Mouse (Mus musculus): ENCODE measurements around the gene Pde4b.

Gene Pde4b

DNA sequence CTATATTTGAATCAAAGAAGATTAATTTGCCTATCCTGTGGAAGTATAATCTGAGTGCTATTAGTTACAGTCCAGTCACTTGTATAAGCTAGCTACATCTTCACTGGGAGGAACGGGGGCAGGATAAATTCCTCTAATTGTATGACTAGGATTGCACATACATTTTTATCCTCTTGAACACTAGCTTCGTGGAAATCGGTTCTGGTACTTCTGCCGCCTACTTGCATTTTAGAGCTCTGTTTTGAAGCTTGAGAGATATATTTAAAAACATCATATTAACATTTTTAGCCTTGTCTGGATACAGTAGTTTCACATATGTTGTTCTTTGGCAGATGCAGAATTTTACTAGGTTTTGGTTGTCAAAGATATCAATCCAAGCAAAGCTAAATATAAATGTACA is 310.0 kb downstream of the Pde4b start:
- no peak for DNase-seq (ENCODE audit: low spot score in 2 of 2)

DNA sequence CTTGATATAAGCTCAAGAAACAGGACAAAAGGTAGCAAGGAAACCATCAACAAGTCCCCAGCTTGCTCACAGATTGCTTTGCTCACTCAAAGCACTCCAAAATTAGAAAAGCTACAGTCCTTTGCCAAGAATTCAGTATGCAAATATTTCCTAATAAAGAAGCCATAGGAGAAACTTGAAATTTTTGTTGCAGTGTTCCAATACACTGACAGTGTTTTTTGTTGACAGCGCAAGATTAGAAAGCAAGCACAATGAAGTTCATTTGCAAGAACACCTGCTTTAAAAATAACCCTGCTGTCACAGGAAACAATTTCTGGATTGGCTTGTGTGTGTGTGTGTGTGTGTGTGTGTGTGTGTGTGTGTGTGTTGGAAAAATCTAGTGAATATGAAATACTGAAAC is 311.2 kb downstream of the Pde4b start:
- DNase-seq (ENCODE audit: low spot score in 2 of 2) = no peak

DNA sequence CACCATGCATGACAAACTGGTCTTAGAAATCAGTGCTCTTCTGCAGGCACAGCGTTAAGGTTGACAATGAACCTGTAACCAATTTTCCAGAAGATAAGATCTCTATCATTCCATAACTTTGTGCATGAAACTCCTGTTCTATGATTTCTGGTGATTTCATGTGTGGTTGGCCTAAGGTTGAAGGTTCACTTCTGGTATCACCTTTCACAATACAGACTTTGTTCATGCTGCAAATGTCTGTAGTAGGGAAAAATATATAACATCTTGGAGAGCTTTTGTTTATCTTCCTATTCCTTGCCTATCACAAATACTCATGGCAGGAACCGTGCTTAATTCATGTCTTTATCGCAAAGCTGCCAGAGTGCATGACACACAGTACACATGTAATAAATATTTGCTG is 319.5 kb downstream of the Pde4b start:
- DNase-seq (ENCODE audit: low spot score in 2 of 2) = no peak

DNA sequence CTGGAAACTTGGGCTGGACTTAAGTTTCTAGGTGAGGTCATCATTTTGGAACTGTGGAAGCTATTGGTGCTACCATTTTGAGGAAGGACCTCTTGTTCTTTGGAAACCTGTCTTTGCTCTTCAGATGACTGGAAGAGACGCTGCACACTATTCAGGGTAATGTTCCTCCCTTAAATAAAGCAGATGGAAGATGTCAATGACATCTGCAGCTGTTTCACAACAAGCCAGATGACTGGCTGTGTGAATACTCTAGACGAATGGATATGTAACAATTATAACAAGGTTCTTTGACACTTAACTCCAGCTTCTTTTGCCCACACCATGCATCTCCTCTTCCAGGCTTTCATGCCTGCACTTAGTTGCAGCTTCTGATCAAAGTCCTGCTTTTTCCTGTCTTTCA is 320.8 kb downstream of the Pde4b start:
- no peak for DNase-seq (ENCODE audit: low spot score in 2 of 2)

DNA sequence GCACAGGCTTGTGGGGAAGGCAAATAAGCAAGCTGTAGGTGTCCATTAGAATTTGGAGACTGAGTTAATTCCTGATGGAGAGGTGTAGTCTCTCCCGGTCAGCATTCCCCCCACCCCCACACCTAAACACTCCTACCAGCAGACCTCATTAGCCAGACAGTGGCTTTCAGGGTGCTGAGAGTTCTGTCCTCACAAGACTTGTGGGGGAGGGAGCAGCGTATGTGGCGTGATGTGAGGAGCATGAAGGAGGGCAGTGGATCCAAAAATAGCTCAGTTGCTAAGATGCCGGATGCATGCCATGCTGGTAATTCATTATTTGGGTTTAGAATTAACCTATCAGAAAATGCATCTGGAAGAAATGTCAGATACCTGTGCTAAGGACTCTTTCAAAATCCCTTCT is 321.6 kb downstream of the Pde4b start:
- DNase-seq (ENCODE audit: low spot score in 2 of 2) = no peak

DNA sequence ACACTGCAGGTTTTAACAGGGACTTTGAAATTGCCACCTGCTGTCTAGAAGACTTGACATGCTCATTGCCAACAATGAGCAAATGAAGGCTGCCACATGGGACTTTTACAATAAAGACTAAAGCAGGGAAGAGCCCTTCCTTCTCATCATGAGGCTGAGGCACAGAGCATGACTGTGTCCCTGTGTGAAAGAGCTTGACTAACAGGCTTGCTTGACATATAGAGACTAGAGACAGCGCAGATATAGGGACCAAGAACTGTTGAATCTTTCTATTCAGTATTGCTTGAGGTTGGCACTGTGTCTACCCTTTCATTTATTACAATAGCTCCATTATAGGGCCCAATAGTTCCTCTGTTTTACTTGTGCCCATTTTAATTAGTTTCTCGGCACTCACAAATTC is 325.8 kb downstream of the Pde4b start:
- DNase-seq (ENCODE audit: low spot score in 2 of 2) = no peak

DNA sequence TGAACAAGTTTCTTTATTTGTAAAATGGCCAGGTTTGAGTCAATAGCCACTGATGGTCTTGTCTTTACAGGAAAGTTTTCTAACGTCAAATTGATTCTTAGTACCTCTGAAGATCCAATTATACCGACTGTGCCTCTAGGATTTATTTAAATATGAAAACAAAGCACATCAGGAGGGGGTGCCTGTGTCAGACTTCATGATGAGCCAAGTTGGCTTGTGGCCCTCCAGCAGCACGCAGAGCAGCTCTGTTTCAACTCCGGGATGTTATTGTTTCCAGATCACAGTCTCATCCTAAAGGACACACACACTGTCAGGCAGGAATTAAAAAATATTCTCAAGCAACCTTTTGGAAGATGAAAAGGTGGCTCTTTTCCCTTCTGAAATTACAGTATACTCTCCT is 326.5 kb downstream of the Pde4b start:
- no peak for DNase-seq (ENCODE audit: low spot score in 2 of 2)

DNA sequence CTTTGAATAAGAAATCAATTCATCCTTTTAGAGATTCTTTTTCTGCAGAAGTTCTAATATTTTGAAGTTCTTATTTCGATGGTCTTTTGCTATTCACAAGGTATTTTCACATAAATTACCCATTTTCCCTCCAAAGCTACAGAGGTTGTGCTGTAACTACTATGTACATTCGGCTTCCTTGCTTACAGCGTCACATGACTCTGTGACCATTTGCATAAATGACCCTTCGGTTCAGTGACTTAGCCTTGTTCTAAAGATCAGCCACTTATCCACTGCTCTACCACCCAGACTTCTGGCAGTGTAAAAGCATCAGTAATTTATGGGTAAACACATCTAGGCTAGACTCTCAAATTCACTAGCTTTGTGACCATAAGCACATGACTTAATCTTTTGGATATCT is 327.3 kb downstream of the Pde4b start:
- no peak for DNase-seq (ENCODE audit: low spot score in 2 of 2)

DNA sequence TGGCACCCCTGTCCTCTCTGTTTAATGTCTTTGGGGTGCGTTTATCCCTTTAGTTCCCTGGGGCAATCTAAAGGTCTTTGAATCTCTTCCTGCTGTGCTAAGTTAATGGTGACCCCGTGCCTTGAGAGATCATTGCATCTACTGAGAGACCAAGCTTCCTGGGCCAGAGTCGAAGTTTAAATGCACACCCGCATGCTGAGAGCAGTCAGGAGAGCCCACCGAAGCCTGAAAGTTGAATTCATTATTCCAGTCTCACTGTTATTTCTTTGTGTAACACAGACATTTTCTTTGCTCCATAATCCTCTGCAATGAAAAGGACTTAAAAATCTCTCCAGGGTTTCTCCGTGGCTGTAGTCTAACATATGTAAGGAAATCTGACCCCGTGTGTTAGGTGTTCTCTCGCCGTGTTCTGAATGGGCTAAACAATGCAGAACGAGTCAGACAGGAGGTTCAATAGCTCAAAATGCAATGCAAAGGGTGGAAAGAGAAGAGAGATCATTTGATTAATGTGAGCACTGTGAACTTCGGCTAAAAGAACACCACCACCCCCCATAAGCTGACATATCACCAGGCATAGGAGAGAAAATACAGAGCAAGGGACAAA is 333.6 kb downstream of the Pde4b start:
- DNase-seq (ENCODE audit: low spot score in 2 of 2) = no peak

DNA sequence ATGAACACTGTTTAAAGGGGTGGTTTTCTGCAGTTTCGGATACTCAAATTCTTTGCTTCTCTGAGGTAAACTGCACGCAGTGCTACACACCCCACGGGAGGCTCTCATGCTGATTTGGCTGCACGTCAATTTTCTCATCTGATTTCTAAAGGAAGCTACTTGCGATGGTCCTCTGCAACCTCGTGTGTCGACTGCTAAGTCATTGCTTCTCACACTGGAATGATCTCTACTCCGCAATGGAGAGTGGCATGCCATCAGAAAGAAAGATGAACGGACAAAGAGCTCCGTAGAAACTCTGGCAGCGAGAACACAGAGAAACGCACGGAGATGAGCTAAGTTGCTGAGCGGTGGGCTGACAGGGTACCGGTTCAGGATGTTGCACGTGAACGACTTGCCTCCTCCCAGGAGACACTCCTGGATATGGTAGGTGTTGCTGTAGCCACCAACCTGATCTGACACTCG is 334.1 kb downstream of the Pde4b start:
- DNase-seq (ENCODE audit: low spot score in 2 of 2) = no peak

DNA sequence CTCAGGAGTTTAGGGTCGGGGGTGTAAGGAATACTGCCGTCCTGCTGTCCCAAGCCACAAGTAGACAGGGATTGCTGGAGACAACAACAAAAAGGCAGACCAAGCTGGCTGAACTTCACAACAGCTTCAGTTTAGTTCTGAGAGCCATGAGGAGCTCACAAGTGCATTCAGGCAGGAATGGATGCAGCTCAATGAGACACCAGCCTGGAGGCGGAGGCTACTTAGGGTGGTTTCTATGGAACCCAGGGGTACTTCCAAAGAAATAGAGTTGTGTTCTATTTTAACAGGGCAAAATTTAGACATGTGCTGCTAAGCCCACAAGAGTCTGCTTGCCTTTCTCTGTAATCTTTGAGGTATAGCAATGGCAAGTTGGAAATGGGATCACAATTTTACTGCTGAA is 336.8 kb downstream of the Pde4b start:
- no peak for DNase-seq (ENCODE audit: low spot score in 2 of 2)

DNA sequence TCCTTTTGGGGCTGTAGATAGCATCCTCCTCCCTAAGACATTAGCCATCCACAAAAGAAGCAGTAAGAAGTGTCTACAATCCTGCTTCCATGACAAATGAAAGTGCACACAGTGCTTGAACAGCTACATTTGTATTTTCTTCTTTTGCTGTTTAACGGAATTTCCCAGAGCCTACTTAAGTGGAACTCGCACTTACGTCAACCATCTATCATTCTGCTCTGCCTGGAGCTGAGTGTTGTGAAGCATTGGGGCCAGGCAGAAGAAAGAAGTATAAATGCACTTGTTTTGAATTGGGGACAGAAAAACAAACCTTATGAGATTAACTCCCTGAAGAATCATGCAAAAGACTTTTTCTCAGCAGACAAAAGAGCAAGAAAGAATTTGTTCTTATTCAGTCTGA is 338.1 kb downstream of the Pde4b start:
- no peak for DNase-seq (ENCODE audit: low spot score in 2 of 2)

DNA sequence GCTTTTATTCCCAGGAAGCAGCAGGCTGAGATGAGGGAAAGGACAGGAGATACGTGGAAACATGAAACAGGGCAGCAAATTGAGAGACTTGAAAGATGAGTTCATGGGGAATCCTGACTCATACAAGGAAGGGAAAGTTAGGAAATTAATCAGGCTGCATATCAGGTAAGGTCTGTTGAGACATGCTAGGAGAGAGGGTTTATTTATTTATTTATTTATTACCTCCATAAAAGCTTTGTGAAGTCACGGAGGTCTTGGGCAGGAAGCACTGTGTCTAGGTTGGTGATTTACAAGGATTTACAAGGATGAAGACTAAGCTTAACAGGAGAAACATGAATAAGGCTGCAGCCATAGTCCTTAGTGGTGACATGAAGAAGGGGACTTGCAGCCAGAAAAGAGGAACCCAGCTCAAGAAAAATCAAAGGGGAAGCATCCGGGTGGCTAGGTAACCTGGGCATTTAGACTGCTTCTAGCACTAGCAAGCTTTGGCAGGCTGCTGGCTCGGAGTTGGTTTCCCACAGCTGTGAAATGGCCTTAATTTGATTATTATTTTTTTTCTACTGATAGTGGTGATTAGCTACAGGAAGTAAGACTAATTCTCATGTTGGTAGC is 342.5 kb downstream of the Pde4b start:
- DNase-seq (ENCODE audit: low spot score in 2 of 2) = no peak

DNA sequence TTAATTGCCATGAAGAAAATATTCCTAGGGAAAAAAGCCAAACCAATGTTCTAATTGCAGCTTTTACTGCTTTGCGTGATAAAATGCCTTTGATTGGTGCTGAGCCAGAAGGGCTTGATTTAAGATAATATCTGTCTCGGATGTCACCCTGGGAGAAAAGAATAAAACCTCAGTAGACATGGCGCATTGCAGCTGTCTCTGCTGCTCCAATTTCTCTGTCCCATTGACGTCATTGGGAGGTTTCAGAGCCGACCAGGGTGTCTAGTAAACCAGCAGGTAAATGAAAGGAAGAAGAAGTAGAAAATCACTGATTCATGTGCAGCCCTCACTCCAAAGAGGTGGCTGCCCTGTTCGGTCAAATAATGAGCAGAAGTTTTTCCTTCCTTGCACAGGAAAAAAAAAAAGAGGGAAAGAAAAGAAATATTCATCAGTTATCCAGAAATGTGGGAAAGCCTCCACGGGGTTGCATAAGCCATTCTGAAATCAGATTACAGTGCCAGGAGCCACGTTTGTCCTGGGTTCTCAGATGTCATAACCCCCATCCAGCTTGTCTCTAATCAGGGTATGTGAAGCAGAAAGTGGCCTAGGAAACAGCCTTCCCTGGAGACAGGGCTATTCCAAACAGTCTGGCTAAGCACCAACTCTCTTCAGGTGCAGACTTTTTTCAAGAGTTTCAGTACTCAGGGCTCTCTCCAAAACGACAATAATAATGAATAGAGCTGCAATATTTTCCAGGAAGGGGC is 344.9 kb downstream of the Pde4b start:
- no peak for DNase-seq (ENCODE audit: low spot score in 2 of 2)

DNA sequence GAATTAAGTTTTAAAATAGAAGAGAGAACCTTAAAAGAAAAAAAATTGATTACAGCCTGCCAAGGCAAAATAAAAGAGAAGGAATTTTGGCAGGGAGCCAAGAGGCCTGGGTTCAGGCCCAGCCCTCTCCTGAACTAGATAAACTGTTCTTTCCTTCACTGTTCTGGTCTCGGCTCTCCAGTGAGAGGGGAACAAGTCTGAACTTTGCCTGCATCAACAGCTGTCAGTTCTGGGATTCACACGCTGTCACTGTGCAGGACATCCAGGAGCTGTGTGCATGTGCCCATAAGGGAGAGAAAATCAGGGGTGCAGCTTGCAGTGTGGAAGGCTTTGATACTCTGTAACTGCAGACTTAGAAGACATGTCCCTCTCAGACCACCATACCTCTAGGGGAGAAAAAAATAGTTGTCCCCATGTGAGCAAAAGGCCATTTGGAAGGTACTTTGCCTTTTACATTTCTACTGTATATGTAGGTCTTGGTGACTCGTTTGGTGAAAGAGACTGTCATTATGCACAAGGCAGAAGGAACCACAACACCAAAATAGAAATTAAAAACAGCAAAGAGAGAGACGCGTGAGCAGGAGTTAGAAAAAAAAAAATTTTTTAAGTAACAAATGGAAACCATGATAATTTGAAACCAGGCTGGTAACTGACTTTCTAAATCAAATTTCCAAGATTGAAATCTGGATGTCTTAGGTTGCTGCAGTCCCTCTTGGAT is 352.2 kb downstream of the Pde4b start:
- DNase-seq (ENCODE audit: low spot score in 2 of 2) = no peak

DNA sequence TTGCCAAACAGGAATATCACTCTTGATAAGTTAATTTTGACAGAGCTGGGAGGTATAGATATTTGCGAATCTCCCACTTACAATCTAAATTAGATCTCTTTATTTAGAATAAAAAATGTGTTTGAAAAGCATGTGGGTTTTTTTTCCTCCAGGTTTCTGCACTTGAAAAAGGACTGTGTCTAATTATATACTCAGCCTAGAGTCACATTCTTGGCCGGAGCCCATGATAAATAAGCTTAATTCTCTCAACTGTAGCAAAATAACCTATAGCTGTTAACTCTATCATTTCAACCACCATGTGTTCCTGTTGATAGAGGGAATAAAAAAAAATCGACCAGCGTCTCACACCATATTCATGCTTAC is 352.8 kb downstream of the Pde4b start:
- no peak for DNase-seq (ENCODE audit: low spot score in 2 of 2)

DNA sequence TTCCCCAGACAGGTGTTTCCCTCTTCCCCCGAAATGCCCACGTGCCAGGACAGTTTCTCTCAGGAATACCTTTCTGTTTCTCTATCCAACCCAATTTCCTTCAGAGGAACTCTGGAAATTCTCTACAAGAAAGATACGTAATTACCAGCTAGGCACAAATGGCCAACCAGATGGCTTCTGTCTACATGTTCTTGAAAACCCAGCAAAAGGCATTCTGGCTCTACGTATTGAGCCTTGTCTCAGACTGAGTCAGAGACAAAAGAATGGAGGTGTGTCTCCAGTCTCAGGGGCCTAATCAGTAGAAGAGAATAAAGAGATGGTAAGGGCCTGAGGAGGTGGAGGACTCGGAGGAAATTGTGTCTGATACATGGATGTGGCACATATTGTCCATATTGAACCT is 356.2 kb downstream of the Pde4b start:
- DNase-seq (ENCODE audit: low spot score in 2 of 2) = no peak

DNA sequence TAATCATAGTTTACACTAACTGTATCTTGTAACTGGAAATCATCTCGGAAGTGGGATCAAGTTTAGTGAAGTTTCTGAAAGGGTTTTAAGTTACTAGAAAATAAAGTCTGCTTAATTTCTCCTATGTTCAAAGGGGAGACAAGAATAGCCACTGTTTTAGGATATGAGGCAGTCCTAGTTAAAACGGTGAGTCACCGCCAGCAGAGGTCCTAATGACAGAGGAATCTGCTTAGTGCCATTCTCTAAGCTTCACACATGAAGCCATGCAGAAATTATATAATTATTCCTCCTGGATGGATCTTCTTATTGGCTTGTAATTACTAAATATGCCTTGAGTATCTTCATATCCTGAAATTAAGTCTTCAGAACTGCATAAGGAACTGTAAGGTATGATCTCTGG is 357.2 kb downstream of the Pde4b start:
- no peak for DNase-seq (ENCODE audit: low spot score in 2 of 2)

DNA sequence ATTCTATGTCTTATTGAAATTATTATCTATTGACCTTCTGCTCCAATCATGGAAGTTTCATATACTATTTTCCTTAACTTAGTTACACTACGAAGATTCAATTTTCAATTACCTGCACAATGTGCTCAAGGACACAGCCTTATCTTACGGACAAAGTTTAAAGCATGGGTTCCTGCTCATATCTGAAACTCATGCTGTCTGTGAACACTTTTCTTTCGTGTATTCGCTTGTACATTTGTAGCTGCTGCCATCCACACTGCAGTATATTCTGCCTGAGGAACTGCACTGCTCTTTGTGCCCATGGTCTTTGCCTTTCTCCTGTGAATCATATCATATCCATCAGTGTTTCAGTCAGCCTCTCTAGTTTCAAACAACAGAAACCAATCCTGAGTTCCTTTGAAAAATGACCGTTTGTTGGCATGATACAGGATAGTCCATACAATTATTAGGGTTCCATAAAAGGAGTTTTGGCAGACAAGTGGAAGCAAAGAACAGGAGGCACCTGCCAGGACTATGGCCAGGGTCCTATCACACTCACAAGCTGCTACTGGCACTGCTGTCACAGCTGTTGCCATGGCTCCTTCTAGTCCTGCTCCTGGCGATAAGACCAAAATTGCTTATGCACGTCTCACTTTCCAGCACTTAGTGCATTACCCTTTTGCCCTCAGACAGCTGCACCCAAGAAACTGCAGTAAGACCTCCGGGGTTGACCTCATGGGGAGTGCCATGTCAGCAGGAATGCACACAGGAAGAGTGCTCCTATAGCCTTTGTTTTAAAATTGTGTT is 359.0 kb downstream of the Pde4b start:
- no peak for DNase-seq (ENCODE audit: low spot score in 2 of 2)

DNA sequence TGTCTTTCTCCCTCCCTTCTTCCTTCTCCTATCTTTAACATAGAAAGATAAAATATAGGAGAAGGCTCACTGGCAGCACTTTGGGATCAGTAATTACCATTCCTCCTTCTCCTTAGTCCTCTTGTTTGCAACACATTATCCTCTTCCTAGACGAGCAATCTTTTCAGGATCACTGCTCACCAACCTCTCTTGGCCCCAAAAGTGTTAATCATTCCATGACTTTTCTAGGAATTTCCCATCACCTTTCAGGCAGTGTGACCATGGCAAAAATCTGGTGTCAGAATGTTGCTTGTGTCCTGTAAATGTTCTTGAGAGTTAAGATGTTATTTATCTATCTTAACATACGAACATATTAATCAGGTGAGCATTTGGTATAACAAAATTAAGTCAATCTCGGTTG is 369.1 kb downstream of the Pde4b start:
- DNase-seq (ENCODE audit: low spot score in 2 of 2) = no peak

DNA sequence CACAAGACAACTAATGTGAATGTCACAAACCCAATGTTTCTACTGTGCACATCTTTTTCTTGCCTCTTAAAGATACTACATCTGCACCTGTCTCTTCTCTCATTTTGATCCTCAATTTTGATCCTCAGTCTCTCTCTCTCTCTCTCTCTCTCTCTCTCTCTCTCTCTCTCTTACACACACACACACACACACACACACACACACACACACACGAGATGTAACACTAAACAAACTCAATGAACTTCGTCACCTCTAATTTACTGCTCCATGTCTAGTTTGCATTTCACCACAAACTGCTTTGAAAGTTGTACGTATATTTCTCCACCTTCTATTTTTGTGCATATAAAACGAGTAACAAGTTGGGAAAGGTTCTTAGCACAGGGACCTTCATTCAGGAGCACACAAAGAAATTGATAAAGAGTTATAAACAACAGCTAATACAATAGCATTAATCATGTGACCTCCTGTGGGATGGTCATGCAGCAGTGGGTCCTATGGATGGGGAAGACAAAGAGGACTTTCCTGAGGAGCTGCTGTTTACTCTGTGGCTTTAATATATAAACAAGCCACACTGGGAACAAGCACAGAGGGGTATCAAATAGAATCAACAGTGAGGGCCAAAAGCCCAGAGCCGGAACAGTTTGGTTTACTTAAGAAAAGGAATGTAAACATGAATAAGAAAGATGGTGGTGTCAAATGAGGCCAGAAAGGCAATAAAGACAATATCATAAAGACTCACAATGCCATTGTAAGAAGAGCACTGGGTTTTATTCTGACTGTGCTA is 372.1 kb downstream of the Pde4b start:
- DNase-seq (ENCODE audit: low spot score in 2 of 2) = no peak
